Mouse (Mus musculus): ENCODE measurements around the gene Ptpn13.

Ptpn13 gene

DNA sequence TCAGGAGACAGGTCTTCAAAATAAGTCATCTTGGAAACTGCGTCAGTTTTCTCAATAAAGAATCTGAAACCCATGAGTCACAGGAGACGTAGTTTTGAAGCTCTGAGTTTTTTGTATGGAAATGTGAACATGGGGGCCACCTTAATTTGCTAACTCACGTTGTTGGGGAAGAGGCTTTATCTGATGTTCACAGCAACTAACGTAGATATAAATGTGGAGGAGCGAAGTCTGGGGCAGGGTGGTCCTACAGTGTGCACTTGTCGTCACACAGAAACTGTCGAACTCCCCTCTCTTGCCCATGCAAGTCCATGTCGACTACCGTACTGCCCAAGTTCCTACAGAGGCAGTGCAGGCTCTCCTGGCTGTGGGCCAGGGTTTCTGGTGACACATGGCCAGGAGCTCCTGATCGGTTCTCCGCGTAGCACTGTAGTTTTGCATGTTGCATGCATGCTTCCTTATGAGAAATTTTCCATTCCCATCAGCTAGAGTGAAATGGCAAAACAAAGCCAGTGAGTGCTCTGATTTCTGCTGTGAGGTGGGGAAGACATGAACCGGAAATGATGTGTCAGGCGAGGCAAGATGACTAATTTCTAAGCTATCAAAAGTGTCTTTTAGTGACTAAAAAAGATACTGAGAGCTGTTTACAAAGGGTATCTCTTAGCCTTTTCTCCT is 93.9 kb downstream of the Ptpn13 start:
- DNase-seq (ENCODE audit: low read depth) = no peak

DNA sequence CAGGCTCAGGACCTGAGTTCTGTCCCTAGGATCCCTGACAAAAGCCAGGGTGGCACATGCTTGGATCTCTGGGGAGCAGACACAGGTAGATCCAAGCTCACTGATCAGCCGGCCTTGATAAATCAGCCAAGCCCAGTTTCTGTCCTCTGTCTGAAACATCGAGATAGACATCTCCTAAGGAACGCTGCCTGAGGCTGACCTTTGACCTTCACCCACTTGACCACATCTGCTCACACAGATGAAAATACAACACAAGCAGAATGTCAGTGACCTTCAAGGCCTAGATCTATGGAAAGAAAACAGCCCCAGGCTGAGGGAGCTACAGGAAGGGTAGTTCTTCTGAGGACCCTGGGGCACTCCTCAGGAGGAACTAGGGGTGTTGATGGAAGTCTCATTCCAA is 97.4 kb downstream of the Ptpn13 start:
- no peak for DNase-seq (ENCODE audit: low read depth)

DNA sequence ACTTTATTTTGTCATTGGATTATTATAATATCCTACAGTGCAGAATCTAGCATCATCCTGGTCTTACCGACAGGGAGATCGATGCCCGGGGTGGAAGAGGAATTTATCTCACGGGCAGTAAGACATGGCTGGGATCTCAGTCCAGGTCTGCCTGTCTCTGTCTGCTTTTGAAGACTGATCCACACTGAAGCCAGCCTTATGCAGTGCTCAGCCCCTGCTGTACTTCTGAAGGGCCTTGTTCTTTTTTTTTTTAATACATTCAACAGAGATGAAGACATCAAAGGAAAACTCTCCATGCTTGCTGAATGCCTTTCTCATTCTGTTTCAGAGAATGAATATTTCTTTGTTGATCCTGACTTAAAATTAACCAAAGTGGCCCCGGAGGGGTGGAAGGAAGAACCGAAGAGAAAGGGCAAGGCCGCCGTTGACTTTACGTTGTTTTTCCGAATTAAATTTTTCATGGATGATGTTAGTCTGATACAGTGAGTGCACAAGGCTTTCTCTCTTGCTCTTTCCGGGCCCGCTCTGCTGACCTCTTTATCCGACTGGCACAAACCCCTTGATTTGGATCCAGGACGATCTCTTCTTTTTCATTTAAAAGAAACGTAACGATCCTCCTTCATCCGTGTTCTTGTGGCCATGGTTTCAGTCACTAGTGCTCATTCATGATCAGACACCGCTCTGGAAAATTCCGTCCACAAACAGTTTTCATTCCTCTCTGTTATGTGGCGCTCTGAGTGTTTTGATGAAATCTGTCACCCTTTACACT is 101.9 kb downstream of the Ptpn13 start:
- DNase-seq (ENCODE audit: low read depth) = no peak

DNA sequence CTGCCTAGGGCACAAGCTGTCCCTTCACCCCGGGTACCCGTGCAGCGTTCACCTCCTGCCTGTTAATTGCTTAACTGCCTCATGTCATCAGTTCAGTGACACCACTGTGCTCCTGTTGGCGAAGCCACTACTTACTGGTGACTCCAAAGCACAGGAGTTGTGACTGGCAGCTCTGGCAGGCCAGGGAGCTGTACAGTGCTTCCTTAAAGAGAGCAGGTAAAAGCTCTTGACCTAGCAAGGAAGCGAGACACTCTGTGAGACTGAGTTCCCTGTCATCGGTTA is 102.4 kb downstream of the Ptpn13 start:
- DNase-seq (ENCODE audit: low read depth) = no peak

DNA sequence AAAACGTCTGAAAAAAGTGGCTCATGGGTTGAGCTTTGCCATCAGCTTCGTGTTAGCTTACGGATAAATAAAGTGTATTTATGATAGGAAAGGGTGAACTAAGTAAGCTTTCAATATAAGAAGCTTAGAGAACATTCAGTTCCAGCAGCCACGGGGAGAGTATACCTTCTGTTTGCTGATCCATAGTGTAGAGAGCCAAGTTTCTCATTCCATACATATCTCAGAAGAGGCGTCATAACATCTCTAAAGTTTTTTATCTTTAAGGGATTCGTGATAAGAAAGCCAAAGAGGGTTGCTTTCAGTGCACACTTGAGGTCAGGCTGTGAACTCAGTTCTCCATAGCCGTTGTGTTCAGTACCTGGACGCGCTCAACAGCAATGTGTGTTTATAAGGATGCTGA is 105.2 kb downstream of the Ptpn13 start:
- no peak for DNase-seq (ENCODE audit: low read depth)

DNA sequence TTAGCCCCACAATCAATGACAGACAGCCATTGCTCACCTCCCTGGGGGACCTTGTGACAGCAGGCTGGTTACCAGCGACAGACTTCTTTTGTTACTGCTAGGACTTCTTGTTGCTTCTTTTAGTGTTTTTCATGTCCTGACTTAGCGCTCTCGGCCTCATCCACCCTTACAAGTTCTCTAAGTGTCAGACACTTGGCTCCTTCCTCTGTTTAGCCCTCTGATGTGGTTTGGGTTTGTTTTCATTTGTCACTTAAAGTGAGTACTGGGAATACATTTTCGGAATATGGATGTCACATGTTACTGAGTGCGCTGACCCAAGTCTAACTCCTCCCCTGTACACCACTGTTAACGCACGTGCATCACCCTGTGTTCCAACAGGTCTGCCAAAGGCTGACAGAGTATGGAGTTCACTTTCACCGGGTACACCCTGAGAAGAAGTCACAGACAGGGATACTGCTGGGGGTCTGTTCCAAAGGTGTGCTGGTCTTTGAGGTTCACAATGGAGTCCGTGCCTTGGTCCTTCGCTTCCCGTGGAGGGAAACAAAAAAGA is 107.9 kb downstream of the Ptpn13 start:
- no peak for DNase-seq (ENCODE audit: low read depth)

DNA sequence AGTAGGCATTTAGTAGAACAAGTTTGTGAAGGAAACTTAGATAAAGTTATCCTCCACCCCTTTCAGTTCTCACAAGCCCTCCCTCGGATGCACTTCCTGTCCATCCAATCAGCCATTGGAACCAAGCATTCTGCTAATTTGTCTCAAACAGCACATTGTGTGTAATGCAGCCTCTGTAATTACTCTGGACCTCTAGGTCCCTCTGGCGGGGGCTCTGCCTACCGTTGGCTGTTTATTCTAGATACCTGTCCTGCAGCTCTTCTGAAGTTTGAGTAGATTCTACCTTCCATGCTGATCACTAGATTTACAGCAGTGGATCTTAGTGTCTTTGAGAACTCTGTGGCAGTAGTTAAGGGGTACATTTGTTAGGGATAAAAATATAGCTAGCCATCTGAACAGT is 109.5 kb downstream of the Ptpn13 start:
- DNase-seq (ENCODE audit: low read depth) = no peak

DNA sequence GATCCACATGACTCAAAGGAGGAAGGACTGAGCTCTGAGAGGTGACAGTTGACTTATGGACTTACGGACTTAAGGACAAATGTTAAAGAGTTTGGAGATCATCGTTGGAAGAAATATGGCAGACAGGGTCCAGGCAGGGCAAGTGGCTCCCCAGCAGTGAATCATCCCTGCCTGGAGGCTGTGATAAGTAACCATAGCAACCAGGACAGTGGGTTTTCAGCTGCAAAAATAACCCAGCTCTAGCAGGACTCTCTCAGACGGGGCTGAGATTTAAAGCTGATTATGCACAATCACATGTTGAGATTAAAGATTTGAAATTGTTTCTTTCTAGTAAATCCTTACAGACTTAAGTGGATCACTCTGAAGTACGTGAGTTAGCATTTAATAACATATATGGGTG is 112.4 kb downstream of the Ptpn13 start:
- DNase-seq (ENCODE audit: low read depth) = no peak

DNA sequence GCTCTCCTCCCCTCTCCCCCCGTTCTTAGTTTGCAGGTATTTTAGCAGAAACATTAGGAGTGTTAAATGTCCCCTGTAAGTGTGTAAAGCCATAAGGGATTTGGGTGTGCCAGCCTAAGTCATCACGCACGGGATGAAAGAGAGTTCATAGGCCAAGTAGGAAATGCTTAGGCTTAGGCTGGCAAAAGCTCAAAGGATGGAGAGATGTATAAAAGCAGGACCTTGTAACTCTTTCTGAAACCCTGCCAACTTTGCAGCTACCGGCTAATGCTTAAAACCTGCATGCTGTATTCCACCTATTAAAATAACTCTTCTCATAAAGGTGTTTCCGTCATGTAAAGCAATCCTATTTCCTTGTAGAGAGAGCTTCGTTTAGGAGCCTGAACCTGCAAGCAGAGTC is 115.6 kb downstream of the Ptpn13 start:
- DNase-seq (ENCODE audit: low read depth) = no peak

DNA sequence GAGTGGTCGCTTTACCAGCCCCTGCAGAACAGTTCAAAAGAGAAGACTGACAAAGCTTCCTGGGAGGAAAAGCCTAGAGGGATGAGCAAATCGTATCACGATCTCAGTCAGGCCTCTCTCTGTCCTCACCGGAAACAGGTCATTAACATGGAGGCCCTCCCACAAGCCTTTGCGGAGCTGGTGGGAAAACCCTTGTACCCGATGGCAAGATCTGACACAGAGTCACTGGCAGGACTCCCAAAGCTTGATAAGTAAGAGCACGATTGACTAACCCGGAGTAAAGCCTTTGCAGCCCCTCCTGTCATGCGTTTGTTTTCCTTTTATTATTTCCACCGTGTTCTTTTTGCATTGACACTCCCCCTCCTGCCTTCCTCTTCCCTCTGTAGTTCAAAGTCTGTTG is 116.1 kb downstream of the Ptpn13 start:
- DNase-seq (ENCODE audit: low read depth) = no peak

DNA sequence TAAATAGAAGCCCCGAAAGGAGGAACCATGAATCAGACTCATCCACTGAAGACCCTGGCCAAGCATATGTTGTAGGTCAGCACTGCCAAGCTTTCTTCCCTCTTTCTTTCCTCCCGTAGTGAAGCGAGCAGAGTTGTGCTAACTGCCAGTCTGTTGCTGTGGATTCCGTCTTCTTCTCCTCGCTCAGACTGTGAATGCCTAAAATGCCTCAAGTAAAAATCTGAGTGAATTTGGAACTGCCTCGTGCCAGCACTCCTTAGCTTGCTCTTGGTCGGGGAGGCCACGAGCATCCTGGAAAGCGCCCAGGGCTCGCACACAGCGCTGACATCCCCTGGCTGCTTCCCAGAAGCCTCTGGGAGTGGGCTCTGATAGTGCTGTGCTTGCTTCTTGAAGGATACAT is 116.5 kb downstream of the Ptpn13 start:
- no peak for DNase-seq (ENCODE audit: low read depth)

DNA sequence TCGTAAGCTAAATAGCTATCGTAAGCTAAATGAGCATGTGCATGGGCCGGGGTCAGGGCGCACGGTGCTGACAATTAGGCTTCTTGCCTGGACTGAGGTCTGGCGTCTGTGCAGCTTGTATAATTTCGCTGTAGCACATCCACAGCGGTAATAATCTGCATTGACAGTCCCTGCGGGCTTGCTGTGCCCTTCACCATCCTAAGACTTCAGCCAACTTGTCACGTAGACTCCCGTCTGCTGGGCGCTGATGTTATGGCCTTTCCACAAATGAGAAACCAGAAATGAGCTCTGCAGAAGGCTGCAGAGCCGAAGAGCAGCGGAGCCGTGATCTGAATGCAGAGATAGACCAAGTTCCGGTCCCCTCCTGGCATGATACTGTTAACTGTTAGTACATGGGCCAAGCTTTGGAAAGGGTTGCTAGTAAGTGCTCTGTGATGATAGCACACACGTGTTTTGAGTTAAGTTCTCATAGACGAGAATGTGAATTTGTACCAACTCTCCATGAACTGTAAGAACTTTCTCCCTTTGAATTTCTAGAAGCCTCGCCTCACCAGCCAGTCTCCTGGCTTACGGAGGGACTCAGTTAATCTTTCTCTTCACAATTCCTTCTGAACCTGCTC is 120.5 kb downstream of the Ptpn13 start:
- no peak for DNase-seq (ENCODE audit: low read depth)

DNA sequence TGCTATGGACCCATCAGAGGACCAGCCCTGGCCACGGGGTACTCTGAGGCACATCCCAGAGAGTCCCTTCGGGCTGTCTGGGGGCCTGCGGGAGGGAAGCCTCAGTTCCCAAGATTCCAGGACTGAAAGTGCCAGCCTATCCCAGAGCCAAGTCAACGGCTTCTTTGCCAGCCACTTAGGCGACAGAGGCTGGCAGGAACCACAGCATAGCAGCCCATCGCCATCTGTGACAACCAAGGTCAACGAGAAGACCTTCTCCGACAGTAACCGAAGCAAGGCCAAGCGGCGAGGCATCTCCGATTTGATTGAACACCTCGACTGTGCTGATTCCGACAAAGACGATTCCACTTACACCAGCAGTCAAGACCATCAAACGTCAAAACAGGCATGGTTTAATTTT is 129.8 kb downstream of the Ptpn13 start:
- no peak for DNase-seq (ENCODE audit: low read depth)

DNA sequence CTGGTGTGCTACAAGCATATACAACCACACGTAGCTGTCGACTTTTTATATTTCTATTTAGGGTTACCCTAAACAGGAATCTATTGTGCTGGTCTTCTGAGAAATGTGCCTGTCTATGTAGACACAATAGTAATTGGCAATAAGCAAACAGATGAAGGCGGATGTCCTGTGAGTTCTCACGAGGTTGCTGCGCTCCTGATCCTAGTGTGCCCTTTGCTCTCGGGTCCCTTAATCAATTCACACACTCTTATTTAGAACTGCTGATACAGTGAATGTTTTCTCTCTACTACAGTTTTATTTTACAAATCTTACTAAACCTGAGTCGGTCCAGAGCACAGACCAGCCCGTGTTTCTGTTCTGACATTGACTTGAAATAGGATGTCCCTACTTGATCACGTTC is 135.6 kb downstream of the Ptpn13 start:
- no peak for DNase-seq (ENCODE audit: low read depth)

DNA sequence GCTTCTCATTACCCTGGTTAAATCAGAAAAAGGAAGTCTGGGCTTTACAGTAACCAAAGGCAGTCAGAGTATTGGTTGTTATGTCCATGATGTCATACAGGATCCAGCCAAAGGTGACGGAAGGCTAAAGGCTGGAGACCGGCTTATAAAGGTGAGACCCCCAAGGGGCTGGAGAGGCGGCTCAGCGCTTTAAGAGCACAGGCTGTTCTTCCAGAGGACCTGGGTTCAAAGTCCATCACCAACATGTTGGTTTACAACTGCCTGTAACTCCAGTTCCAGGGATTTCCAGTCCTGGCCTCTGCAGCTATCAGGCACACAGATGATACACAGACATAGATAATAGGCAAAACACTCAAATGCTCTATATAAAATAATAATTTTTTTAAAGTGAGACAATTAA is 143.0 kb downstream of the Ptpn13 start:
- no peak for DNase-seq (ENCODE audit: low read depth)

DNA sequence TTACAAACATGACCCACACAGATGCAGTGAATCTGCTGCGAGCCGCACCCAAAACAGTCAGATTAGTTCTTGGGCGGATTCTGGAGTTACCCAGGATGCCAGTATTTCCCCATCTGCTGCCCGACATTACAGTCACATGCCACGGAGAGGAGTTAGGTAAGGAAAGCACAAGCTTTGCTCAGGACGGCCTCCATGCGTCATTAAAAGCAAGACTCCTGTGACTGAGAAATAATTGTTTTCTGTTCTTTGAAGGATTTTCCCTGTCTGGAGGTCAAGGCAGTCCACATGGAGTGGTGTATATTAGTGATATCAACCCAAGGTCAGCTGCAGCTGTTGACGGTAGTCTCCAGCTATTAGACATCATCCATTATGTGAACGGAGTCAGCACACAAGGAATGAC is 144.5 kb downstream of the Ptpn13 start:
- DNase-seq (ENCODE audit: low read depth) = no peak

DNA sequence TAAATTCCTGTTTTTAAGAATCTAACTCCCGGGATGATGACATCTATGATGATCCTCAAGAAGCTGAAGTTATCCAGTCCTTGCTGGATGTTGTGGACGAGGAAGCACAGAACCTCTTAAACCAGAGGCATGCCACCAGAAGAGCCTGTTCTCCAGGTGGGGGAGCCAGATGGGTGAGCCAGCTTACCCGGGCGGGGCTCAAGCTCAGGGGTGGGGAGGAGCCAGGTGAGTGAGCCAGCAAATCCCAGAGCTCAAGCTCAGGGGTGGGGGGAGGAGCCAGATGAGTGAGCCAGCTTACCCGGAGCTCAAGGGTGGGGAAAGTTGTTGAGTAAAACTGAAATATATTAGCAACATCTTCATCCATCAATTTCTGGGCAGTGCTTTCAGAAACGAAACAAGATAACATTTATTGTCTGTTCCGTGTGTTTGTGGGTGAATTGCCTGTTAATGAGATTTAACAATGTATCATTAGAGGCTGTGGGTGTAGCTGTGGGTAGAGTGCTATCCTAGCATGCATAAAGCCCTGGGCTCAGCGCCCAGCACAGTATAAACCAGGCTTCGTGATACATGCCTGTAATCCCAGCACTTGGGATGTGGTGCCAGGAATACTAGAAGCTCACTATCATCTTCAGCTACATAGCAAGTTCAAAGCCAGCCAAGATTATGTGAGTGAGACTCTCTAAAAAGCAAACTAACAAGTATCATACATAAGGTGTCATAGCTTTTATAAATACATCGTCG is 154.9 kb downstream of the Ptpn13 start:
- DNase-seq (ENCODE audit: low read depth) = no peak

DNA sequence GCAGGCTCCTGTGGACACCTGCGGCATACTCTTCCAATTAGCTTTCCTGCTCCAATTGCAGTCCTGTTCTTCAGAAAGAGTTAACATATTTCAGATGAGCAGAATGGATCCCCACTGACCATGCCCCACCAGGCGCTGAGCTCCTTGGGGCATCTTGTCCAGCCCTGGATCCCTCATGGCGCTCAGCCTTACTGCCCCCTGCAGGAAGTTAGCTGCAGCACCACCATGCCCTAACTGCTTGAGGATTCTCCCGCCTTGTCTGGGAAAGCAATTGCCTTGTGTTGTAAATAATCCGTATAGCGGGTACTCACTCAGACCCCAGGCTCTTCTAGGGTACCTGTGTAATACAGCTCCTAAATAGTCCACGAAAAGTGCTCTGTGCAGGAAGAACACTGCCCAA is 162.2 kb downstream of the Ptpn13 start:
- no peak for DNase-seq (ENCODE audit: low read depth)

DNA sequence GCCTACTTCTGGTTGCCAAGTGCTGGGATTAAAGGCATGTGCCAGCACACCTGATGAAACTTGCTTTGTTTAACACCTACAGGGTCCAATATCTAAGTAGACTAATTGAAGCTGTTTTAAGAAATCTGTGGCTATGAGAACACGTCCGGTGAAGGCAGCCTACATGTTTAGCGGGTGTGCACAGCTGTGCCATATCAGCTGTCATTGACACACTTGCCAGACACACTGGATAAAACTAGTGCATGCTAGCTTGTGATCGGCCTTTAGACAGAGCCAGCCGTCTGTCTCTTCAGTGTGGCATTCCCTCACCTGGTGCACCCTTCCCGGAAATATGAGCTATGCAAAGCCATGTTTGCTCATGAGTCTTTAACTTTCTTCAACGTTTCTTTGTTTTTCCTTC is 166.9 kb downstream of the Ptpn13 start:
- no peak for DNase-seq (ENCODE audit: low read depth)

DNA sequence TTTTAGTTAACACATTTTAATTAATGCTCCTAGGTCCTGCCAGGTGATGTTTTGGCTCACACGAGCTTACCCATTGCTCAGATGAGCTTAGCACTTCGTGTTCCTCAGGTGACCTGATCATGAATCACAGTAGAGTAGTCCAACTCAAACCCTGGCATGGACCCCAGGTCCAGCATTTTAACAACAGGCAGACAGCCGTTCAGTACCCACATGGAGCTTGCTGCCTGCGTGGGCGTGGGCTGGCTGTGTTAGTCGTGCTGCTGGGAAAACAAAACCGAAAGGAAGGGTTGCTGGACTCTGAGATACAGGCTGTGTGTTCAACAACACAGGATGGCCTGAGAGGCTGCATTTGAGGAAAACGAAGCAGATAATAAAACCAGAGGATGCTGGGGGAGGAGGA is 167.7 kb downstream of the Ptpn13 start:
- DNase-seq (ENCODE audit: low read depth) = peak; percentile 87

DNA sequence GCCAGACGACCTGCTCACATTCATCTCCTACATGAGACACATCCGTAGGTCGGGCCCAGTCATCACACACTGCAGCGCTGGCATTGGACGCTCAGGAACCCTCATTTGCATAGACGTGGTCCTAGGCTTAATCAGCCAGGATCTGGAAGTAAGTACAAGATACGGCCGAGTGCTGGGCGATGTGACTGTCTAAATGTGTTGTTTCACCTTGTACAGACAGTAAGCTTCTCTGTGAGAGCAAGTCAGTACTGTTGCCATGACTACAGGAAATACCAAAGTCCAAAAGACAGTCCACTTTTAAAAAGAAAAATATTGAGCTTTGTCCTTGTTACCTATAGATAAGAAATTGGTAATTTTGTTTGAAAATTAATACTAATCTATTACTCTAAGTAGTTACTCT is 168.6 kb downstream of the Ptpn13 start:
- no peak for DNase-seq (ENCODE audit: low read depth)

DNA sequence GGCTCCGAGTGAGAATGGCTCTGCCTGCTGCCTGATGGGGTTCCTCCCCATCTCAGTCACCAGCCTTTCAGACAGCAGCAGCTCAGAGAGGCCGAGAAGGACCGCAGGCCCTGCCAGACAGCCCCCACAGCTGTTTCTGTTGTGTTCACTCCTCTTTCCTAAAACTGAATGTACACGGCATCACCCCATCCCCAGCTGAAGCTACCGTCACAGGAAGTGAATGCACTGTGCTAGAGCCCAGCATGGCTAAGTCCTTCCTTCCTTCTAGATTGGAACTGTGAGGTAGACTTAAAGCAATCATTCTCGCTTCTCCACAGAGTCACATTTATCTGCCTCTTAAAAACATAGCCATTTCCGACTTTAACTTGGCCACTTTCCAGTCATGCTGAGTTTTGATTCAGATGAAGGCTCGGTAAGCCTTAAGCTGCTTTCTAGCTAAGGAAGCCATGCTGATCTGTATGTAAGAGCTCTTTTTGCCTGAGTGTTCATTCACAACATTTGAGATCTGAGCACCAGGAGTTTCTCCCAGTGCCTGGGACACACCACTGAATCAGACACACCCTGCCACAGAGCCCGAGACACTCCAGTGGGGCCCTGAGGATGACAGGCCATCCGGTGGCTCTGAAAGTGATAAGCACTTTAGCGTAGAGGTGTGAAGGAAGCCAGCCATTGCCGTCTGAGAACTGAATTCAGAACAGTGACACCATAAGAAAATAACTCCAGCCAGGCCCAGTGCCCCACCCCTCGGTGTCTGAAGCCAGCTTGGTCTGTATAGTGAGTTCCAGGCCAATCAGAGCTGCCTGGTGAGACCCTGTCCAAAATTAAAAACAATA is 170.6 kb downstream of the Ptpn13 start:
- DNase-seq (ENCODE audit: low read depth) = no peak

Measured in fibroblast of lung, adult 2 months (primary cell).